Mouse (Mus musculus) heart, postnatal 25 days (tissue): ENCODE measurements around the gene Olfr456. TPM values are rescaled to one million over a fixed set of nuclear protein-coding genes. Genes with fewer than 3 reads are reported as not detected.
"Not testable (repeated sequence)": the region's sequence is repeated elsewhere in the genome, so short reads cannot be mapped to it uniquely, and the experiment has no call there.

ENCODE experiments used
- DNase-seq: peaks from one replicate; pipeline ENCODE4 v3.0.0; 2022; ENCODE audit warnings: low spot score
- intact Hi-C: fragments of 180-260 bp; cut with DNase I; formaldehyde crosslinking; loops from one replicate; pipeline ENCODE4 v1.15.1; 2025
- total RNA-seq, 2 experiments: library from RNA; stranded (reverse); gene quantifications; 2 replicates each; pipeline ENCODE4 v1.2.3; 2021

Gene Olfr456
- total RNA-seq: not detected

DNA sequence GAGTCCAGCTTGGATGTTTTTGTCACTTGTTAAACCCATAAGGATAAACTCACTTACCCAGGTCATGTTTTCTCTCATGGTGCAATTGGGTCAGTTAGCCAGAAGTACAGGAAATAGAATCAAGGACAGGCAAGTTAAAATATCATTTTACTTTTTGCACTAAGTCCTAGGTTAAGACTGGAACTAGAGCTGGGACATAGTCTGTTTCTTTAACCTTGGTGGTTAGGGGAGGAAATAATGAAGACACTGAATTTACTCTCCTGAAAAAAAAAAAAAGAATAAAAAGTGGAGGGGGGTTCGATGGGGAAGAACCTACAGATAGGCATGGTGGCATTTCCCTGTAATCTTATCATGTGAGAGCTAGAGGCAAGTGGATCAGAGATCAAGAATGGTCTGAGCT, at the start of gene Olfr456:
Gene Olfr456 (minus strand): TSS at position 101 of the 400 bp plus-strand sequence.
- intact Hi-C loops: no loop called here
- no peak for DNase-seq

- no peak for DNase-seq
- intact Hi-C loops: no loop called here
Observed at GRCm38 (mm10) chr6:42513461-42513860, 26.4 kb upstream of the Olfr456 start.

- intact Hi-C loops: no loop called here
- DNase-seq: no peak
Observed at GRCm38 (mm10) chr6:42509311-42509710, 22.3 kb upstream of the Olfr456 start.

- intact Hi-C loops: no loop called here
- DNase-seq: no peak
Observed at GRCm38 (mm10) chr6:42503478-42503877, 16.5 kb upstream of the Olfr456 start.

DNA sequence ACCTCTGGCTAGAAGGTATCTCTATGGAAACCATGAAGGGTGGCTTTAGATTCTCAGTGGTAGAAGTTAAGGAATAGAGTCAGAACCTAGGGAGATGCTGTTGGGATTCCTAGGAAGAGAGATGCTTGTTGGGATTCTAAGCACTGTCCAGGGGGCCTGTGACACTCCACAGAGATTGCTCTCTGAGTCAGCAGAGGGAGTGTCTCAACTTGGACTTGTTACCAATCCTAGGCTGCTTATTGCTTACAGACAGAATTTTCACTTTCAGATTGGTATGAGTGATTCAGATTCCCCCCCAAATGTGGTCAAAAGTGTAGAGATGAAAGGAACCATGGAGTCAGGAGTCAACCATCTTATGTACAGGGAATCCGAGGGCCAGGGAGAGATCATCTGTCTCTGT, 2.7 kb upstream of the Olfr456 start:
- intact Hi-C loops: no loop called here
- no peak for DNase-seq

GRCm38 (mm10) chr6:42484633-42485032, 2.4 kb downstream of the Olfr456 start:
- no peak for DNase-seq
- intact Hi-C loops: no loop called here

GRCm38 (mm10) chr6:42476235-42476634, 10.8 kb downstream of the Olfr456 start, which contains the start of gene Olfr457:
Gene Olfr457, minus strand, starts transcription at chr6:42476335.
- DNase-seq: no peak
- intact Hi-C loops: no loop called here

- DNase-seq, intact Hi-C loops: not testable (repeated sequence)
Observed at GRCm38 (mm10) chr6:42471298-42471697, 15.7 kb downstream of the Olfr456 start.

DNA sequence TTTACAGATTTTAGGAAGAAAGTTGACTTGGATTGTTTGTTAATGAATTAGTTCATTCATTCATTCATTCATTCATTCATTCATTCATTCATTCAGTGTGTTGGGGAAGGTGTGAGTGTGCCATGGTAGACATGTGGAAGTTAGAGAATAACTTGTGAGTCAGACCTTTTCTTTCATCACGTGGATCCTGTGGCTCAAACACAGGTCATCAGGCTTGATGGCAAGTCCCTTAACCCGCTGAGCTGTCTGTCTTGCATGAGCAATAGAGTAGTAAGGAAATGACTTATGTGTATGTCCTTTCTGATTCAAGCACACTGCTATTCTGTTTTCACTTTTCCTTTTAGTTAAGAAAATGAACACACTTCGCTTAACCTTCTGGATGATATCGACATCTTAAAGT, 16.5 kb downstream of the Olfr456 start:
- intact Hi-C loops: no loop called here
- no peak for DNase-seq

DNA sequence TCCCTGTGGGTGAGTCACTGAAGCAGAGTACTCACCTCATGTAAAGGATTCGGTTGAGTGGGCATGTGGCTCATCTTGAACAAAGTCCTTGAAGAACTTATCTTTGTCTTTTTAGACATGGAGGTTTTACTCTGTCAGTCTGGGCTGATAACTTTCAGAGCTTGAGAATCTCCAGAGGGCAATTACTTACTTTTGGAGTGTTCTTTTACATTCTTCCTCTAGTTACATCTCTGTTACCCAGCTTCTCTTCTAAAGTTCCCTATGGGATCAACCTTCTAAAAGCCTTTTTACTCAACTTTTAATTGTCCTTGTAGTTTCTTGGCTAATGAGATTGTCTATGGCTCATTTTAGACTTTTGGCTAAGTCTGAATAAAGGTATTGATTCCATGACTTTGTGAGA, 21.9 kb downstream of the Olfr456 start, which contains the start of gene Olfr458:
Gene Olfr458 (minus strand): TSS at position 101 of the 400 bp plus-strand sequence.
- intact Hi-C loops: no loop called here
- DNase-seq: no peak

DNA sequence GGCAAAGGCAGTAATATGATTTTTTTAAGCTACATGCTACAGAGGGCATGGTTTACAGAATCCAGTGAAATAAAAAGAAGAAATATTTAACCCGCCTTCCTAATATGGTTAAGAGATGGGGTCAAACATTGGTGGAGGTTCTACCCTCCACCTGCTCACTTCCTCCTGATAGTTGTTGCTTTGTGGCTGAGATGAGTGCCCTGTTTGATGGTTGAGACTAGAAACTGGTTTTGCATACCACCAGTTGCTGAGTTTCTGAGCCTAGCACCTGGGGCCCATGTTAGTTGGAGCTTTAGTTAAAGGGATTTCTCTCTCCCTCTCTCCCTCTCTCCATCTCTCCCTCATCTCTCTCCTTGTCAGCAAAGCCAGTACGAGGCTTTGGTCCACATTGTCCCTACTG, 39.6 kb downstream of the Olfr456 start:
- intact Hi-C loops: no loop called here
- DNase-seq: no peak

DNA sequence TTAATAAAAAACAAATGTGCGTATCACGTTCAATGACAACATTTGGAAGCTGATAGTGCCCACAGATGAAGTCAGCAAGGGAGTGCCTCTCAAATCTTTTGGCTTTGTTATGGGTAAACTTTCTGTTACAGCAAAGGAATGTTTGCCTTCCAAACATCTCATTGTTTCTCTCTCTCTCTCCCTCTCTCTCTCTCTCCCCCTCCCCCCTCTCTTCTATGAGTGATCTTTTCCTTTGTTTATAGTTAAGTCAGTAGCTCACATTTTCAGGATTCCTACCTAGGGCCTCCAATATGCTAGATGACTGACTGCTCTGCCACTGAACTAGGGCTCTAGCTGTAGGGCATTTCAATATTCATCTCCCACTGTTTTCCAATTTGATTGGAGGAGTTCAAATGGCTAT, 42.5 kb downstream of the Olfr456 start:
- intact Hi-C loops: no loop called here
- DNase-seq: no peak

GRCm38 (mm10) chr6:42441395-42441794, 45.6 kb downstream of the Olfr456 start:
- DNase-seq: no peak

More at GRCm38 (mm10) chr6:42441395-42441794, 45.6 kb downstream of the Olfr456 start:
- intact Hi-C loops: no loop called here

Other genes starting within 250 kb of the Olfr456 start
- gene Gstk1, start 241.3 kb downstream of the Olfr456 start, total RNA-seq: 100 to 1,000 TPM; 119 to 129 TPM
- gene Tmem139, start 225.2 kb downstream of the Olfr456 start, total RNA-seq: under 1 TPM in 1 of 2 experiments, not detected in 1; 0.29 TPM
- 10 to 100 TPM; 10.5 to 11.7 TPM for gene Casp2, start 222.2 kb downstream of the Olfr456 start, total RNA-seq
- 1 to 10 TPM; 4.3 to 4.9 TPM for gene Clcn1, start 200.5 kb downstream of the Olfr456 start, total RNA-seq
- gene Fam131b, start 162.6 kb downstream of the Olfr456 start, total RNA-seq: 1 to 10 TPM in 1 of 2 experiments, under 1 TPM in 1; 0.59 to 1.1 TPM
- gene Zyx, start 137.6 kb downstream of the Olfr456 start, total RNA-seq: 10 to 100 TPM; 57.1 to 59.8 TPM
- gene Epha1, start 113.9 kb downstream of the Olfr456 start, total RNA-seq: under 1 TPM; 0.26 to 0.31 TPM
- under 1 TPM in 1 of 2 experiments, not detected in 1; 0.39 TPM for gene Tas2r143, start 87.0 kb downstream of the Olfr456 start, total RNA-seq
- gene Tas2r135, start 81.8 kb downstream of the Olfr456 start, total RNA-seq: not detected
- gene Tas2r126, start 52.7 kb downstream of the Olfr456 start, total RNA-seq: not detected
- gene Olfr458, start 22.0 kb downstream of the Olfr456 start, total RNA-seq: not detected
- not detected for gene Olfr457, start 10.9 kb downstream of the Olfr456 start, total RNA-seq
- not detected for gene Olfr455, start 60.4 kb upstream of the Olfr456 start, total RNA-seq
- gene Tcaf3, start 110.5 kb upstream of the Olfr456 start, total RNA-seq: not detected
- 1 to 10 TPM; 3.3 to 3.6 TPM for gene Tcaf2, start 158.0 kb upstream of the Olfr456 start, total RNA-seq
- gene Tcaf1, start 222.9 kb upstream of the Olfr456 start, total RNA-seq: 10 to 100 TPM; 12.3 to 15.9 TPM